Comparison of ENCODE assay signal across 9 mouse cellular contexts in the genomic region with DNA sequence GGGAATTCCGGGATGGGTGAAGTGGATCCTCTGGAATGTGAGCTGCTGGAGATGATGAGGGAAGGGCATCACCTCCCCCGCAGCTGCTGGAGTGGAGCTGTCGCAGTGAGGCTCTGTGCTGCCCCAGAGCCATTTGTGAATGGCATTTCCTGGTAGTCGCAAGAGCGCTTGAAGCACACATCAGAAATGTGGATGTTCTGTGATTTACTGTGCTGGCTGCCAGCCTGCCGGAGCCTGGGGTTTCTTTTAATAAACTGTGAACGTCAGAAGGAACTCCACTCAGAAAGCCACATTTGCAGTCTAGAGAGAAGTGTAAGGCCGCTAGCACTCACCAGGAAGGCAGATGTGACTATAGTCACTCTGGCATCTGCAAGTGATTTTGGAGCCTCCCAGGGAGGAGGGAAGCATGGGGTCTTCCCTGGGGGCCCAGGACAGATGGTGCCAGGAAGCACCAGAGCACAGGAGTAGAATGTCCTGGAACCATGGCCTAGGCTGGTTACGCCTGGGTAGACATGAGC.
DNase-seq lines count a peak whose midpoint lies in the region; ATAC-seq and TF ChIP-seq lines count a peak whose summit lies in the region.
"Had no signal": no experiment of that assay in that cellular context is flagged by ENCODE, and none has a peak within 500 bp of the region (broad histone marks: within the 10 kb centered on the region; RNA-seq: fewer than 3 reads in every experiment).

No protein-coding gene starts in this region.

- H3K27me3 ChIP-seq in heart, embryonic 10.5 days (ENCODE audit: insufficient read depth, poor library complexity, severe bottlenecking): peaks cover 23% of the 10 kb centered on the region
- no peaks in the 10 kb centered on the region for H3K27me3 ChIP-seq in heart, adult 2 months (ENCODE audit: control insufficient read depth, insufficient read depth, low read length)
- no peaks in the 10 kb centered on the region for H3K27me3 ChIP-seq in limb, embryonic 15.5 days
- H3K27me3 ChIP-seq in liver, embryonic 11.5 days (replicated peaks; ENCODE audit: control insufficient read depth, insufficient read depth, low read length): no peaks in the 10 kb centered on the region; the same call in 1 of the 2 replicates
- H3K27me3 ChIP-seq: liver, embryonic 12.5 days had no signal

- DNase-seq in heart, embryonic 10.5 days (ENCODE audit: low spot score): peak; percentile 76
- no peak for DNase-seq in heart, adult 2 months
- DNase-seq in retina, postnatal 1 day: peak; percentile 40
- no peak for DNase-seq in retina, embryonic 14.5 days (ENCODE audit: low spot score)
- no peak for DNase-seq in liver, embryonic 11.5 days (ENCODE audit: low spot score)
- DNase-seq in layer of hippocampus, adult 9-10 months (ENCODE audit: low spot score): no peak
- DNase-seq in heart, postnatal 10 days: no peak

- no peak overlapping the region for H3K9ac ChIP-seq in heart, adult 2 months (ENCODE audit: low read depth, low read length)
- no peak overlapping the region for H3K9ac ChIP-seq in limb, embryonic 15.5 days
- H3K9ac ChIP-seq in liver, embryonic 11.5 days (ENCODE audit: low read depth, low read length): no peak overlapping the region
- H3K9ac ChIP-seq: liver, embryonic 12.5 days had no signal

- 20% methylated on average over 9 of the region's 9 CpGs for WGBS in heart, embryonic 10.5 days
- WGBS in heart, adult 2 months: 21% methylated on average over 9 of the region's 9 CpGs
- 11% methylated on average over 9 of the region's 9 CpGs for WGBS in limb, embryonic 15.5 days
- WGBS in liver, embryonic 11.5 days: 35% methylated on average over 9 of the region's 9 CpGs

- intact Hi-C loops in heart, adult 2 months (cut with DNase I): no loop called here
- intact Hi-C loops in heart, postnatal 10 days (cut with DNase I): no loop called here

- TF ChIP-seq POLR2A in heart, adult 2 months (IDR thresholded peaks at IDR 0.05; ENCODE audit: insufficient read depth, low read depth, low read length): no peak

- peak; percentile 65; the same call in 1 of the 2 replicates for ATAC-seq in limb, embryonic 15.5 days (ENCODE audit: insufficient number of reproducible peaks, low FRiP score, low TSS enrichment, low read depth)
- no peak for ATAC-seq in liver, embryonic 11.5 days (replicated peaks; ENCODE audit: low FRiP score)
- ATAC-seq: liver, embryonic 12.5 days had no signal

- H3K79me2 ChIP-seq in heart, adult 2 months (replicated peaks; ENCODE audit: control insufficient read depth, insufficient read depth, low read length): no peaks in the 10 kb centered on the region

- H3K9me3 ChIP-seq in heart, embryonic 10.5 days: no peaks in the 10 kb centered on the region
- no peaks in the 10 kb centered on the region for H3K9me3 ChIP-seq in limb, embryonic 15.5 days
- H3K9me3 ChIP-seq in liver, embryonic 11.5 days (ENCODE audit: control insufficient read depth, low read length): no peaks in the 10 kb centered on the region
- H3K9me3 ChIP-seq: liver, embryonic 12.5 days had no signal

- no peak for TF ChIP-seq EP300 in heart, adult 2 months (IDR thresholded peaks at IDR 0.05; ENCODE audit: insufficient read depth, low read depth, low read length)

- H3K4me1 ChIP-seq in heart, embryonic 10.5 days: peaks cover 14% of the 10 kb centered on the region
- H3K4me1 ChIP-seq in heart, adult 2 months (ENCODE audit: control insufficient read depth, insufficient read depth, low read length): no peaks in the 10 kb centered on the region
- H3K4me1 ChIP-seq in limb, embryonic 15.5 days: peaks cover 14% of the 10 kb centered on the region
- H3K4me1 ChIP-seq in liver, embryonic 11.5 days (replicated peaks; ENCODE audit: control insufficient read depth, insufficient read depth, low read length): no peaks in the 10 kb centered on the region
- H3K4me1 ChIP-seq: liver, embryonic 12.5 days had no signal

- TF ChIP-seq CTCF in heart, adult 2 months (IDR thresholded peaks at IDR 0.05): no peak

- peak overlapping the region; percentile 42; the same call in 1 of the 2 replicates for H3K27ac ChIP-seq in heart, embryonic 10.5 days
- H3K27ac ChIP-seq in heart, adult 2 months: no peak overlapping the region
- peak overlapping the region; percentile 54; the same call in 1 of the 2 replicates for H3K27ac ChIP-seq in limb, embryonic 15.5 days
- H3K27ac ChIP-seq in liver, embryonic 11.5 days (ENCODE audit: low read depth, low read length): no peak overlapping the region
- H3K27ac ChIP-seq: liver, embryonic 12.5 days had no signal

- H3K4me2 ChIP-seq in limb, embryonic 15.5 days: no peak overlapping the region
- H3K4me2 ChIP-seq in liver, embryonic 11.5 days: no peak overlapping the region
- H3K4me2 ChIP-seq: liver, embryonic 12.5 days had no signal

- no peaks in the 10 kb centered on the region for H3K36me3 ChIP-seq in heart, embryonic 10.5 days
- H3K36me3 ChIP-seq in heart, adult 2 months (ENCODE audit: control insufficient read depth, insufficient read depth, low read length): no peaks in the 10 kb centered on the region
- H3K36me3 ChIP-seq in limb, embryonic 15.5 days: no peaks in the 10 kb centered on the region
- no peaks in the 10 kb centered on the region for H3K36me3 ChIP-seq in liver, embryonic 11.5 days (ENCODE audit: control insufficient read depth, insufficient read depth, low read length)
- H3K36me3 ChIP-seq: liver, embryonic 12.5 days had no signal

- H3K4me3 ChIP-seq in heart, embryonic 10.5 days: no peak overlapping the region
- no peak overlapping the region for H3K4me3 ChIP-seq in heart, adult 2 months
- no peak overlapping the region for H3K4me3 ChIP-seq in limb, embryonic 15.5 days
- no peak overlapping the region for H3K4me3 ChIP-seq in liver, embryonic 11.5 days (ENCODE audit: low read depth, low read length)
- H3K4me3 ChIP-seq: liver, embryonic 12.5 days had no signal

Comparison
In these comparisons a context has a peak if more than half of its experiments do, and no peak if none do; other contexts are left out.
1. DNase-seq: peak in heart, embryonic 10.5 days (single experiment) and retina, postnatal 1 day (single experiment); none in heart, adult 2 months (0 of 2), retina, embryonic 14.5 days (single experiment), liver, embryonic 11.5 days (single experiment), layer of hippocampus, adult 9-10 months (single experiment) and heart, postnatal 10 days (0 of 2).
2. H3K27ac ChIP-seq: peak in heart, embryonic 10.5 days (single experiment) and limb, embryonic 15.5 days (single experiment); none in heart, adult 2 months (single experiment) and liver, embryonic 11.5 days (single experiment).